In the genomic region with DNA sequence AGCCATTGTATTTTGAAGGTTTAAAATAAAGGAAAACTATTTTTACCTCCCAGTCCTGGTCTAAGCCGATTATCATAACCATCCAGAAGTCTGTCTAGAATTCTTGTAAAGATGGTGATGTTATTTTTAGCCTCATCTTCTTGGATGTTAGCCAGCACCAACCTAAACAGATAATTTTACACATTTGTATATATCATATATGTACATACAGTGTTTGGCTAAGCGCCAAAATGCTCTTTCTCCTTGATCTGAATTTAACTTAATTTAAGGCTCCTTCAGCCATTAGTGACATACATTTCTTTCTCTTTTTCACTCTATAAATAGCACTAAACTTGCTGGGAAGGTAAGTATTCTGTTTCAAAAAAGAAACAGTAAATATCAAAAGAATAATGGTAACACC, we compare ENCODE assay signal across 21 mouse cellular contexts. TPM values are rescaled to one million over a fixed set of nuclear protein-coding genes. Genes with fewer than 3 reads are reported as not detected.
DNase-seq lines count a peak whose midpoint lies in the region; ATAC-seq and TF ChIP-seq lines count a peak whose summit lies in the region.
"Had no signal": no experiment of that assay in that cellular context is flagged by ENCODE, and none has a peak within 500 bp of the region (broad histone marks: within the 10 kb centered on the region; RNA-seq: fewer than 3 reads in every experiment).

No protein-coding gene starts in this region.

- peak; percentile 60 for DNase-seq in forebrain, embryonic 14.5 days (ENCODE audit: low spot score)
- no peak for DNase-seq in forebrain, embryonic 10.5 days (ENCODE audit: extremely low spot score, low spot score)
- no peak for DNase-seq in layer of hippocampus, adult 2 months (ENCODE audit: low spot score in 2 of 2)
- no peak for DNase-seq in layer of hippocampus, adult 8-10 months (ENCODE audit: low spot score in 2 of 2)
- DNase-seq in midbrain, embryonic 10.5 days (ENCODE audit: low spot score), result no peak
- no peak for DNase-seq in kidney, adult 9 months
- DNase-seq: cerebellum, adult 18-20 months; cerebellum, adult 9-11 months; cerebellum, postnatal 36 days; gastrocnemius, postnatal 36 days; heart, adult 11 months; heart, postnatal 36 days had no signal

- WGBS in forebrain, embryonic 14.5 days, result 70% methylated on average over 2 of the region's 2 CpGs
- 90% methylated on average over 2 of the region's 2 CpGs for WGBS in forebrain, embryonic 10.5 days
- 80% methylated on average over 2 of the region's 2 CpGs for WGBS in midbrain, embryonic 16.5 days
- WGBS in midbrain, embryonic 10.5 days, result 92% methylated on average over 2 of the region's 2 CpGs

- ATAC-seq in forebrain, embryonic 14.5 days, result no peak
- ATAC-seq in midbrain, embryonic 16.5 days, result no peak
- ATAC-seq: activated CD4-positive, CD25-positive, alpha-beta regulatory T cell, adult 4 months; Patski had no signal

- H3K4me2 ChIP-seq in forebrain, embryonic 14.5 days (ENCODE audit: low read length), result no peak overlapping the region
- H3K4me2 ChIP-seq in midbrain, embryonic 16.5 days (ENCODE audit: low read length), result peak overlapping the region; percentile 12; the same call in 1 of the 2 replicates
- H3K4me2 ChIP-seq: embryonic facial prominence, embryonic 15.5 days; heart, embryonic 13.5 days; hindbrain, embryonic 12.5 days had no signal

- no peaks in the 10 kb centered on the region for H3K9me3 ChIP-seq in forebrain, embryonic 14.5 days (replicated peaks; ENCODE audit: control insufficient read depth, low read length)
- H3K9me3 ChIP-seq in forebrain, embryonic 10.5 days, result no peaks in the 10 kb centered on the region
- no peaks in the 10 kb centered on the region for H3K9me3 ChIP-seq in midbrain, embryonic 16.5 days (replicated peaks; ENCODE audit: control insufficient read depth, low read length, poor library complexity, severe bottlenecking)
- no peaks in the 10 kb centered on the region for H3K9me3 ChIP-seq in midbrain, embryonic 10.5 days (replicated peaks)
- H3K9me3 ChIP-seq: embryonic facial prominence, embryonic 15.5 days; heart, embryonic 13.5 days; hindbrain, embryonic 12.5 days had no signal

- no peak overlapping the region for H3K9ac ChIP-seq in forebrain, embryonic 14.5 days (ENCODE audit: low read length)
- H3K9ac ChIP-seq in midbrain, embryonic 16.5 days (ENCODE audit: low read depth, low read length), result no peak overlapping the region
- H3K9ac ChIP-seq: embryonic facial prominence, embryonic 15.5 days; heart, embryonic 13.5 days; hindbrain, embryonic 12.5 days had no signal

- H3K27me3 ChIP-seq in forebrain, embryonic 14.5 days (replicated peaks; ENCODE audit: control insufficient read depth, insufficient read depth, low read length), result no peaks in the 10 kb centered on the region
- H3K27me3 ChIP-seq in forebrain, embryonic 10.5 days (ENCODE audit: poor library complexity, severe bottlenecking), result peaks cover 21% of the 10 kb centered on the region
- H3K27me3 ChIP-seq in midbrain, embryonic 16.5 days (ENCODE audit: control insufficient read depth, insufficient read depth, low read depth, low read length), result no peaks in the 10 kb centered on the region
- peaks cover 23% of the 10 kb centered on the region for H3K27me3 ChIP-seq in midbrain, embryonic 10.5 days (ENCODE audit: low read depth, poor library complexity, severe bottlenecking)
- H3K27me3 ChIP-seq: hindbrain, embryonic 12.5 days had no signal

- H3K36me3 ChIP-seq in forebrain, embryonic 14.5 days (ENCODE audit: control insufficient read depth, insufficient read depth, low read length), result no peaks in the 10 kb centered on the region
- no peaks in the 10 kb centered on the region for H3K36me3 ChIP-seq in forebrain, embryonic 10.5 days (replicated peaks)
- H3K36me3 ChIP-seq in midbrain, embryonic 16.5 days (ENCODE audit: control insufficient read depth, insufficient read depth, low read length), result no peaks in the 10 kb centered on the region
- H3K36me3 ChIP-seq in midbrain, embryonic 10.5 days, result no peaks in the 10 kb centered on the region
- H3K36me3 ChIP-seq: embryonic facial prominence, embryonic 15.5 days; heart, embryonic 13.5 days; hindbrain, embryonic 12.5 days had no signal

- no peak overlapping the region for H3K27ac ChIP-seq in forebrain, embryonic 14.5 days (ENCODE audit: low read depth, low read length)
- no peak overlapping the region for H3K27ac ChIP-seq in forebrain, embryonic 10.5 days
- peak overlapping the region; percentile 100 for H3K27ac ChIP-seq in layer of hippocampus, adult 2 months
- H3K27ac ChIP-seq in midbrain, embryonic 16.5 days (ENCODE audit: low read length), result no peak overlapping the region
- no peak overlapping the region for H3K27ac ChIP-seq in midbrain, embryonic 10.5 days (replicated peaks)
- H3K27ac ChIP-seq: embryonic facial prominence, embryonic 15.5 days; heart, embryonic 13.5 days; hindbrain, embryonic 12.5 days had no signal

- peaks cover 3% of the 10 kb centered on the region; the same call in 1 of the 2 replicates for H3K4me1 ChIP-seq in forebrain, embryonic 14.5 days (ENCODE audit: control insufficient read depth, insufficient read depth, low read length)
- peaks cover 16% of the 10 kb centered on the region for H3K4me1 ChIP-seq in forebrain, embryonic 10.5 days
- H3K4me1 ChIP-seq in midbrain, embryonic 16.5 days (ENCODE audit: control insufficient read depth, insufficient read depth, low read length), result peaks cover 3% of the 10 kb centered on the region; the same call in 1 of the 2 replicates
- H3K4me1 ChIP-seq in midbrain, embryonic 10.5 days, result peaks cover 12% of the 10 kb centered on the region
- H3K4me1 ChIP-seq: hindbrain, embryonic 12.5 days had no signal

- H3K4me3 ChIP-seq in forebrain, embryonic 14.5 days (ENCODE audit: low read depth, low read length), result no peak overlapping the region
- no peak overlapping the region for H3K4me3 ChIP-seq in forebrain, embryonic 10.5 days
- peak overlapping the region; percentile 92 for H3K4me3 ChIP-seq in layer of hippocampus, adult 2 months
- no peak overlapping the region for H3K4me3 ChIP-seq in midbrain, embryonic 16.5 days (ENCODE audit: low read depth, low read length)
- no peak overlapping the region for H3K4me3 ChIP-seq in midbrain, embryonic 10.5 days
- H3K4me3 ChIP-seq: embryonic facial prominence, embryonic 15.5 days; erythroblast, embryonic 14.5 days; heart, embryonic 13.5 days; hindbrain, embryonic 12.5 days had no signal

- TF ChIP-seq CTCF in layer of hippocampus, adult 2 months (conservative IDR thresholded peaks at IDR 0.05), result no peak

RNA-seq across cellular contexts. Expression of a gene that starts 3.7 kb away (rescaled TPM):
- polyA plus RNA-seq in forebrain, embryonic 14.5 days (2014; fragmentation: Nextera tagmentation; extraction: Ambion mirVana), result 16.4 and 26.7 TPM in 2 replicates
- 2.0 TPM in 2 replicates for polyA plus RNA-seq in forebrain, embryonic 10.5 days (2016; fragmentation: Nextera tagmentation; extraction: Ambion mirVana)
- total RNA-seq in layer of hippocampus, adult 2 months (2021), result 100 to 1,000 TPM; 140 to 145 TPM
- total RNA-seq in layer of hippocampus, adult 8-10 months (2022), result 100 to 1,000 TPM; 123 to 158 (median 138) TPM
- 75.1 and 78.0 TPM in 2 replicates for polyA plus RNA-seq in midbrain, embryonic 16.5 days (2015; fragmentation: Nextera tagmentation; extraction: Ambion mirVana)
- polyA plus RNA-seq in midbrain, embryonic 10.5 days (2016; fragmentation: Nextera tagmentation; extraction: Ambion mirVana), result 1.7 and 4.4 TPM in 2 replicates
- total RNA-seq: heart, postnatal 36 days had no signal
- polyA plus RNA-seq: activated CD4-positive, CD25-positive, alpha-beta regulatory T cell, adult 4 months; C2C12; erythroblast, embryonic 14.5 days; heart, postnatal 0 days; Patski had no signal
